Mouse (Mus musculus) liver, embryonic 15.5 days (tissue): ENCODE results near the gene Nrf1. TPM values are rescaled to one million over a fixed set of nuclear protein-coding genes. Genes with fewer than 3 reads are reported as not detected.

Experiments
- ATAC-seq: fragments of 200-750 bp; cut with Nextera tagmentation; 2 replicates; pipeline ENCODE4 v1.8.0; 2017; ENCODE audit warnings: moderate number of reproducible peaks, mild to moderate bottlenecking, moderate library complexity; ENCODE audit not compliant: insufficient read depth
- H3K27ac ChIP-seq: fragments of 300-500 bp; sonication (generic); replicated peaks from 2 replicates; pipeline ENCODE4 v1.5.1; 2015; ENCODE audit warnings: mild to moderate bottlenecking, inconsistent platforms
- H3K27me3 ChIP-seq: fragments of 300-500 bp; sonication (generic); 2 replicates; pipeline ENCODE4 v1.6.1; 2015; ENCODE audit warnings: mild to moderate bottlenecking, inconsistent platforms
- H3K36me3 ChIP-seq: fragments of 300-500 bp; sonication (generic); replicated peaks from 2 replicates; pipeline ENCODE4 v1.6.1; 2015; ENCODE audit warnings: moderate library complexity, mild to moderate bottlenecking, inconsistent platforms
- H3K4me1 ChIP-seq: fragments of 300-500 bp; sonication (generic); replicated peaks from 2 replicates; pipeline ENCODE4 v1.6.1; 2015; ENCODE audit warnings: inconsistent platforms
- H3K4me2 ChIP-seq: fragments of 300-500 bp; sonication (generic); 2 replicates; pipeline ENCODE4 v1.6.1; 2015; ENCODE audit warnings: moderate library complexity, mild to moderate bottlenecking, inconsistent platforms
- H3K4me3 ChIP-seq: fragments of 300-500 bp; sonication (generic); replicated peaks from 2 replicates; pipeline ENCODE4 v1.5.1; 2015; ENCODE audit warnings: mild to moderate bottlenecking, inconsistent platforms
- H3K9ac ChIP-seq: fragments of 300-500 bp; sonication (generic); 2 replicates; pipeline ENCODE4 v1.6.1; 2015; ENCODE audit warnings: moderate library complexity, mild to moderate bottlenecking, inconsistent platforms
- H3K9me3 ChIP-seq: fragments of 300-500 bp; sonication (generic); replicated peaks from 2 replicates; pipeline ENCODE4 v1.6.1; 2016; ENCODE audit warnings: inconsistent platforms
- WGBS: fragments of 180-500 bp; shearing (Covaris S2); methylation state at CpG from one replicate; pipeline ENCODE4 v1.1.7; 2015; ENCODE audit warnings: mixed read lengths; ENCODE audit not compliant: insufficient replicate concordance; 5-methylcytosine and 5-hydroxymethylcytosine counted together
- polyA plus RNA-seq: library from polyadenylated mRNA; unstranded; fragments of >200 nt; fragmentation: Nextera tagmentation; extraction: Ambion mirVana; gene quantifications from 2 replicates; pipeline ENCODE4 v1.2.1, GENCODE M21; 2015

Gene Nrf1
- polyA plus RNA-seq, 1 experiment from 2014 or later: 39.0 TPM

GRCm38 (mm10) chr6:30175918-30176421 lies 128.2 kb downstream of the Nrf1 start:
- Histone ChIP-seq H3K27ac (no peak overlapping the region), H3K4me1 (peaks cover 57% of the 10 kb centered on the region), H3K36me3 (no peaks in the 10 kb centered on the region), H3K4me2 (peak overlapping the region; percentile 67), H3K27me3 (peaks cover 100% of the 10 kb centered on the region), H3K9me3 (no peaks in the 10 kb centered on the region), H3K4me3 (peak overlapping the region; percentile 48), H3K9ac (no peak overlapping the region)
- ATAC-seq: no peak
- 1% methylated on average over 28 of the region's 28 CpGs for WGBS

GRCm38 (mm10) chr6:30176496-30176895 lies 128.7 kb downstream of the Nrf1 start:
- H3K36me3 ChIP-seq: no peaks in the 10 kb centered on the region
- peaks cover 53% of the 10 kb centered on the region for H3K4me1 ChIP-seq
- no peak overlapping the region for H3K4me2 ChIP-seq
- peaks cover 100% of the 10 kb centered on the region for H3K27me3 ChIP-seq
- no peak overlapping the region for H3K27ac ChIP-seq
- no peaks in the 10 kb centered on the region for H3K9me3 ChIP-seq
- no peak for ATAC-seq
- H3K9ac ChIP-seq: no peak overlapping the region
- 3% methylated on average over 12 of the region's 12 CpGs for WGBS
- H3K4me3 ChIP-seq: no peak overlapping the region; the same call in 1 of the 2 replicates

DNA sequence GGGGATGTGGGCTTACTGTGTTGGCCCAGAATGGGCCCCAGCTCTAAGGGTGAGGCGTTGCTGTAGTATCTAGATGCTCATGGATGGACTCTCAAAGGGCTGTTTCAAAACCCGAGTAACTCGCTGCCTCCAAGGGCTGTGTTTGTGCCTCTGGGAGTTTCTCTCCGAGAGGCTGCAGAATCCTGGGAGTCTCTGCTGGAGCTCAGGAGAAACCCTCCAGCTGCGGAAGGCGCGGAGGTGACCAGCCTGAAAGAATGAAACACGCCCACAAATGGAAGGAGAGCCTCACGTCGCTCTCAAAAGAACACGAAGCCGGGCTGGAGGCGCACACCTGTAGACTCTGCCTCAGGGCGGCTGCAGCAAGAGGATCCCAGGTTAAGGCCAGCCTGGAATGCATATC lies 129.5 kb downstream of the Nrf1 start:
- WGBS: 5% methylated on average over 14 of the region's 14 CpGs
- no peak for ATAC-seq
- H3K9ac ChIP-seq: no peak overlapping the region
- no peak overlapping the region for H3K4me2 ChIP-seq
- peaks cover 53% of the 10 kb centered on the region for H3K4me1 ChIP-seq
- H3K4me3 ChIP-seq: no peak overlapping the region
- no peaks in the 10 kb centered on the region for H3K9me3 ChIP-seq
- H3K36me3 ChIP-seq: no peaks in the 10 kb centered on the region
- peaks cover 100% of the 10 kb centered on the region for H3K27me3 ChIP-seq
- H3K27ac ChIP-seq: no peak overlapping the region

DNA sequence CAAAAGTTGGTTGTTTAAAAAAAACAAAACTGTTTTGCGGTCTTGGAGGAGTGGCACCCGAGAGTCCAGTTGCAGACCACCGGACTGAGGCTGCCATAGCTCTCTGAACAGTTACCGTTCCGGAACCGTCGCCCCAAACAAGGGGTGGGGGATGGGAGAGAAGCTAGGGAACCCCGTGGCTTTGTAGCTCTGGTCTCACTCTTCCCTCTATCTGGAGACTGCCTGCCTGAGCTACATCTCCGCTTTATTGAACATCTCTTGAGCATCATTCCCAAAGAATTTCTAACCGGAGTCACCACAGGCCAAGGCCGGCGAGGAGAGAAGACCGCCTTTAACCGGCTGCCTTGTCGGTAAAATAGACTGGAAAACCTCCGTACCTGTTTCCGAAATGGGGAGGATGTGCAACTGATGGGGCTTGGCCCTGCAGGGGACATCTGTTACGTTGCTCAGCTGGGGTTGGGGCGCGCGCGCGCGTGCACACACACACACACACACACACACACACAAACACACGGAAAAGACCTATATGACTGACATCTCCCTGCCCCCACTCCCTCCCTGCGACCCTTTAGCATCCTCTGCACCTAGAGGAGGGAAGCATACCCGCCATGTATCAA lies 130.3 kb downstream of the Nrf1 start:
- WGBS: 2% methylated on average over 27 of the region's 27 CpGs
- no peak overlapping the region for H3K4me2 ChIP-seq

DNA sequence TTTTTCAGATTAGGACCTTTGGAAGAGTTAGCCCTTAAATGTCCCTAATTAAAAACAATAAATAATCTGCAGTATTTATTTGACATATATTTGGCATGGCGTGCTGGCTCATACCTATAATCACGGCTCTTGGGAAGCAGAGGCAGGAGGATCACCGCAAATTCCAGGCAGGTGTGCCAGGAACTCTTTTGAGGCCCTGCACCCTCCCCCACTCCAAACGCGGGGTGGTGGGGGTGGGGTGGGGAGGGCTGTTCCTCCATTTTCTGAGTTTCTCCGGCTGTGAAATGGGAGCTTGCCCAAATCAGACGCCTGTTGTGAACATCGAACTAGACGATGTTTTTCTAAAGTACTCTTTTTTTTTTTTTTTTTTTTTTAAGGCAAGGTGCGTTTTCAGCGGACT lies 131.3 kb downstream of the Nrf1 start:
- peaks cover 38% of the 10 kb centered on the region for H3K4me1 ChIP-seq
- no peak overlapping the region for H3K4me2 ChIP-seq
- peaks cover 100% of the 10 kb centered on the region for H3K27me3 ChIP-seq
- no peaks in the 10 kb centered on the region for H3K36me3 ChIP-seq
- 20% methylated on average over 11 of the region's 11 CpGs for WGBS
- no peak overlapping the region for H3K4me3 ChIP-seq
- H3K9me3 ChIP-seq: no peaks in the 10 kb centered on the region
- no peak for ATAC-seq
- H3K9ac ChIP-seq: no peak overlapping the region
- H3K27ac ChIP-seq: no peak overlapping the region

More for the DNA sequence above, 130.3 kb downstream of the Nrf1 start:
- H3K9me3 ChIP-seq: no peaks in the 10 kb centered on the region
- no peaks in the 10 kb centered on the region for H3K36me3 ChIP-seq
- ATAC-seq: no peak
- no peak overlapping the region for H3K9ac ChIP-seq
- no peak overlapping the region for H3K4me3 ChIP-seq
- H3K27ac ChIP-seq: no peak overlapping the region
- peaks cover 100% of the 10 kb centered on the region for H3K27me3 ChIP-seq
- peaks cover 47% of the 10 kb centered on the region for H3K4me1 ChIP-seq

GRCm38 (mm10) chr6:30180321-30180720 lies 132.5 kb downstream of the Nrf1 start:
- Histone ChIP-seq H3K9ac (no peak overlapping the region), H3K9me3 (no peaks in the 10 kb centered on the region), H3K4me2 (no peak overlapping the region), H3K27me3 (peaks cover 100% of the 10 kb centered on the region), H3K27ac (no peak overlapping the region), H3K4me1 (peaks cover 25% of the 10 kb centered on the region), H3K4me3 (no peak overlapping the region), H3K36me3 (no peaks in the 10 kb centered on the region)
- whole genome bisulfite sequencing: 23% methylated on average over 2 of the region's 2 CpGs
- no peak for ATAC-seq

- Histone ChIP-seq H3K36me3 (no peaks in the 10 kb centered on the region), H3K4me2 (no peak overlapping the region), H3K4me1 (peaks cover 11% of the 10 kb centered on the region), H3K27ac (no peak overlapping the region), H3K9me3 (no peaks in the 10 kb centered on the region), H3K27me3 (peaks cover 100% of the 10 kb centered on the region), H3K9ac (no peak overlapping the region), H3K4me3 (no peak overlapping the region)
- 62% methylated on average over 6 of the region's 6 CpGs for WGBS
- no peak for ATAC-seq
Observed at GRCm38 (mm10) chr6:30182038-30182437, 134.2 kb downstream of the Nrf1 start.

DNA sequence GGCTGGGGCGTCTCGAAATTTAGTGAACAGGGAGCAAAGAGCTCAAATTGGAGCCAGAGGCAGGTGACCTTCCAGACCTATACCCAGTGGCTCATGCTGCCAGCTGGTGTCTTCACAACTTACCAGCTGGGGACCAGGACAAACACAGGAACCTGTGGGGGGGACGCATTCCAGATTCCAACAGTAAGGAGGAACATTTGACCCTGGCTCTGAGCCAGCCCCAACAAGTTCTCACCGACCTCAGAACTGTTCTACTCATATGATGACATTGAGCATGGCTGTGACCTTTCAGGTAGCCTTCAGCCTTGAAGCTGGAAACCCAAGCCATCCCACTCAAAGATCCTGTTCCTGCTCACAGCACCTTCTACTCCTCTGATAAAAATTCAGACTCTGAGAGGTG lies 135.8 kb downstream of the Nrf1 start:
- WGBS: 58% methylated on average over 4 of the region's 4 CpGs
- H3K27me3 ChIP-seq: peaks cover 89% of the 10 kb centered on the region
- ATAC-seq: no peak

GRCm38 (mm10) chr6:30195656-30196055 lies 147.9 kb downstream of the Nrf1 start:
- no peak for ATAC-seq
- Histone ChIP-seq H3K27me3 (peaks cover 11% of the 10 kb centered on the region; the same call in 1 of the 2 replicates), H3K4me2 (no peak overlapping the region), H3K4me3 (no peak overlapping the region), H3K9me3 (no peaks in the 10 kb centered on the region), H3K4me1 (no peaks in the 10 kb centered on the region), H3K9ac (no peak overlapping the region), H3K27ac (no peak overlapping the region), H3K36me3 (no peaks in the 10 kb centered on the region)
- 77% methylated on average over 11 of the region's 11 CpGs for WGBS

More for the DNA sequence above, 135.8 kb downstream of the Nrf1 start:
- Histone ChIP-seq H3K4me2 (no peak overlapping the region), H3K9me3 (no peaks in the 10 kb centered on the region), H3K4me1 (peaks cover 4% of the 10 kb centered on the region; the same call in 1 of the 2 replicates), H3K36me3 (no peaks in the 10 kb centered on the region), H3K27ac (no peak overlapping the region), H3K9ac (no peak overlapping the region), H3K4me3 (no peak overlapping the region)

GRCm38 (mm10) chr6:30196143-30196542 lies 148.4 kb downstream of the Nrf1 start:
- H3K9ac ChIP-seq: no peak overlapping the region
- no peak overlapping the region for H3K27ac ChIP-seq
- no peak for ATAC-seq
- H3K4me1 ChIP-seq: no peaks in the 10 kb centered on the region
- no peaks in the 10 kb centered on the region for H3K9me3 ChIP-seq
- H3K27me3 ChIP-seq: peaks cover 6% of the 10 kb centered on the region; the same call in 1 of the 2 replicates
- 74% methylated on average over 8 of the region's 8 CpGs for WGBS
- H3K36me3 ChIP-seq: no peaks in the 10 kb centered on the region
- no peak overlapping the region for H3K4me3 ChIP-seq
- H3K4me2 ChIP-seq: no peak overlapping the region
